Mouse (Mus musculus) frontal cortex, postnatal 36 days (tissue): Measurements from ENCODE around the gene Cdx4.
A peak's percentile ranks its signal among the peaks of the same experiment; 100 is the strongest.

Experiments
- DNase-seq, 2 experiments: peaks; one replicate each; pipeline ENCODE4 v3.0.0; 2022; ENCODE audit warnings: low spot score in 2 of 2

Gene Cdx4

DNA sequence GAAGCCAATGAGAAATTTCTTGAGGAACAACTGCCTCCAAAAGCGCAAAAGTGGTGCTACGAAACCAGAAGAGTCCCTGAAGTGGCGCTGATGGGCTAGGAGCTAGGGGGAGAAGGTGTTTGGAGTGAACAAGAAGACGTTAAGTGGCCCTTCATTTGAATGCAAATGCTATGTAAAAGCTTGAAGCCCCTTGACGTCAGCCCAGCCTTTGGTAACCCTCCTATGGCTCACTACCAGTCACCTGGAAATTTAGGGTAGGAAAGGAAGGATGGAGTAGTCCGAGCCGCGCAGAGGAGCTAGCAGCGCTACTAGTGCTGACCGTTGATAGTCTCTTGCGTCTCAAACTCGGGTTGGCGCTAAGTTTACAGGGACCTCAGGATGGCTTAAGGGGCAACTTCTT, at the start of gene Cdx4:
Cdx4 (plus strand) TSS at position 253 of the 400 bp plus-strand sequence.
- DNase-seq = no peak

DNA sequence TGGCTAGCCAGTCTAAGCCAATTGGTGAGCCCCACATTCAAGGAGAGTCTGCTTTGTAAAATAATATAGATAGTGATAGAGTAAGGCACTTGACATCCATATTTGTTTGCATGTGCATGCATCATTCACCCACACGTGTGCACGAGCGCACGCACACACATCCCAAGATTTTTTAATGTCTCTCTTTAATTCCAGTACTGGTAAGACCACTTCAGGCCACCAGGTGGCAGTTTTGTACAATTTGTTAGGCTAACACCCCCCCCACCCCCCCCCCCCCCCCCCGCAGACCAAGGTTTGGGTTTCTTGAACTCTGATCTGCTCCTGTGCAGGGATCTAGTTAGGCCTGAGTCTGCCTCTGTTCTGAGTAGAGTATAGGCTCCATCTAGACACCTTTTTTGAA, 46.9 kb upstream of the Cdx4 start:
- DNase-seq = peak in 1 of 2 experiments; percentile 6

DNA sequence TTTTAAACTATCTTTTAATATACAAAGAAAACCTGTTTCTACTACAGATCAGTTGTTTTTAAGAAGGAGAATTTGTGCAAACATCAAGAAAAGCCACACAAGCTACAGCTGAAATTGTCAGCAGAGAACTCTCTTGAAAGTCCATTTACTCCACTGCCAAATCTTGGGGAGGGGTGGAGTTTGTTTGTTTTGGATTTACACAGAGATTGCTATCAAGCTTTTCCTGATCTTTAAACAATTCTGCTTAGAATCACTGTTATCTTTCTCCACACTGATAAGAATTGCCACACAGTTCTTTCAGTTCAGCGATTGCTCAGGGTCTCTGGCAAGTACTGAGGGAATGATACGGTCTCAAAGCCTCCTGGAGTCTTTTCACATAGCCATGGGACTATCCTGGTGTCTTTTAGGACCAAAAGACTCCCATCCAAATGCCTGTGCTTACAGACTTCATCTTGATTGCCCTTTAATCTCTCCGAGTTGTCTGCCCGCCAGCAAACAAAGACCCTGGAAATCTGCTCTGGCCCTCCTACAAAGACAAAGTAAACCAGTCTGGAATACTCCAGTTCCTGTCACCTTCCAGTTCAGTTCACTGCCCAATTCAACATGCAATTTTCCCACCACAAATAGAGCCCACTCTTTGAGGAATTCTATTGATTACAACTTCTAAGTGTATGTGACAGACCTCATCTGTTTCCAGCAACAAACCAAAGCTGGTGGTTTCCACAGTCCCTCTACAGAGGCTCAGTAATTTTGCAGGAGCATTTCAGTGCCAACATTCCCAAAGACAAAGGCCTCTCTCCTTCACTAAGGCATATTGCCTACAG, 34.1 kb upstream of the Cdx4 start:
- DNase-seq = no peak

DNA sequence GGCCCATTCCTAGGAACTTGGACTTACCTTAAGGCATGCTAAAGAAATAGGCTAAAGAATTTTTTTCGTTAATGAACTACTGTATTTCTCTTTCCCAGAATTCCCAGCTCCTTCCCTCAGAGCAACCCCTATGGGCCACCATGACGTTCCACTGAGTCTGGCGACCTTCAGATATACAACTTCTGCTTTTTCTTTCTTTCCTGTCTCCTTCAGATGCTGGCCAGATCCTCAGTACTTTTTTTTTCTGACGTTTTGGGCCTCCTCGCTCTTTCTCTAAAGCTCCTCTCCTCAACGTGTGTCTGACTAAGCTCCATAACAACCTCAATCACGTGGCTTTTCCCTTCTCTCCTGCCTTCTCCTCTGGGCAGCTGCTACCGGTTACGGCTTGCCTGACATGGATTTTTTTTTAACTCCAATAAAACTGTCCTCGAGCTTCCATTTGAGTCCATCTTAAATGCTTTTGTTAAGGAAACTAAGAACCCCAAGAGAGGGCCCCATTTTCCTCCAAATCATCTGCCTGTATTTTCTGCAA, 33.3 kb upstream of the Cdx4 start:
- DNase-seq = no peak

DNA sequence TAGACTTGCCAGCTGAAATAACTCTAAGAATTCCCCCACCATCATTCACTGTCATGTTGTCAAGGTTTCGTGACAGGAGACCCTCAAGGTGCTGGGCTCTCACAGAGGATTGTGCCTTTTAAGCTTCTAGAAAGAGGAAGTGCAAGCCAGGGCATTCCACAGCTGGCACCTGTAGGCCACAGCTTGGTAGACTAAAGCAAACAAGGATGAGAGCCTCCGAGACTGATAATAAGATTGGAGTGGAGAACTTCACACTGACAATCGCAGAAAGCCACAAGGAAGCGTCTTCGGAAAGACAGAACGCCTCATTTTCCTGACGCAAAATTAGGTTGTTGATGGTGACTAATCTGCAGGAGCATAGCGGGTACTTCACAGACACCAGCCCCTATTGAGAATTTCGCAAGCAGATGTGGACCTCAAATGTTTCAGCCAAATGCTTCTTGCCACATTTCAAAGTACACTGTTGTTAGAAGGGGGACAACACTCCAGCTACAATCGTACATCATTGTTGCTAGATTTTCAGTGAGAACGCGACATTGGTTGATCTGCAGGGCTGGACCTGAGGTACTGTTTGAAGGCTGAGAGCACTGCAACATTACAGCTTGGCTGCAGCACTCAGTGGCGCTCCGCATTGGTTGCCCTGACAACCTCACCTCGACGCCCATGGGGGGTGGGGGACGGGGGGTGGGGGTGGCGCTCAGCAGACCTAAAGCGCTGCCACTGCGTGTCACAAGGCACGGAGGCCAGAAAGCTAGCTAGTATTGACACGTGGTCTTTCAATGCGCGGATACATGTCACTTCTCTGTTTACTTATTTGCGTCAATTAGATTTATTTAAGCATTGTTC, 32.5 kb upstream of the Cdx4 start:
- peak in 1 of 2 experiments; percentile 4 for DNase-seq

DNA sequence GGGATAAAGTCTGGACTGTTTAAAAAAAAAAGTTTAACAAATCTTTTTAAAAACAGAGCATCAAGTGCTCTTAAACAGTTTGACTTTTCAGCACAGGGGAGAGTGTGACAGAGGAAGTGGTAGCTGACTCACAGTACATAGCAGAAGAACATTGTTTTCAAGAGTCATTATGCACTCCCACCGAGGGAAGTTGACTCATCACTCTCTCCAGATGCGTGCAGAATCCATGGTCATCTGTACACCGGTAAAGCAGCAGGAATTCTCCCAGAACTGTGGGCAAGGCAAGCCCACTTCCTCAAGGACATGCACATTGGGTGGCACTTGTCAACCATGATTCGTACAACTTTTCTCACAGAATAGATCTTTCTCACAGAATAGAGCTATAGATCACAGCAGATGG, 22.3 kb upstream of the Cdx4 start:
- no peak for DNase-seq

DNA sequence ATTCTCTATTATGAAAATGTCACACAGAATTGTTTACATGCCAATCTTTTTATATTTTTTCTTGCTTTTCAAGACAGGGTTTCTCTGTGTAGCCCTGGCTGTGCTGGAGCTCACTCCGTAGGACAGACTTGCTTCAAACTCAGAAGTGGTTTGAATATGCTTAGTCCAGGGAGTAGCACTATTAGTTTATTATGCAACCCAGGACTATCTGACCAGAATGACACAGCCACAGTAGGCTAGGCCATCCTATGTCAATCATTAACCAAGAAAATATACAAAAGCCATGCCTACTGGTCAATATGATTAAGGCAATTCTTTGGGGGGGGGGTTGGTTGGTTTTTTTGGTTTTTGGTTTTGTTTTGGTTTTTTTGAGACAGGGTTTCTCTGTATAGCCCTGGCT, 12.9 kb upstream of the Cdx4 start:
- no peak for DNase-seq

DNA sequence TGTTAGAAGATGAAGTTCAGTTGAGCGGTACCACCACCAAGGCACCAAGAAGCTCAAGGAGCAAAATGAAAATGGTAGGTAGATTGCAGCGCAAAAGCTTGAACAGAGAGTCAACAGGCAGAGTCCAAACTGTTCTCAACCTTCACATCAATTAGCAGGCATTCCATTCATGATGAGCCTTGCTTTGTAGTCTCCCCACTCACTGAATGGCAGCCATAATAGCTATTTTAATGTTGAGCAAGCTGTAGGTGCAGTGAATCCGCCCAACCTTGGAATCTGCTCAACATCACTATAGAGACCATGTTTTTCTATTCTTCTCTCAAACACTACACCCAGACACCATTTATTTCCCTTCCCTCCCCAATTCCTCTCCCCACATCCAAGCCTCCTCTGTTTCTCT, 9.5 kb upstream of the Cdx4 start:
- no peak for DNase-seq

DNA sequence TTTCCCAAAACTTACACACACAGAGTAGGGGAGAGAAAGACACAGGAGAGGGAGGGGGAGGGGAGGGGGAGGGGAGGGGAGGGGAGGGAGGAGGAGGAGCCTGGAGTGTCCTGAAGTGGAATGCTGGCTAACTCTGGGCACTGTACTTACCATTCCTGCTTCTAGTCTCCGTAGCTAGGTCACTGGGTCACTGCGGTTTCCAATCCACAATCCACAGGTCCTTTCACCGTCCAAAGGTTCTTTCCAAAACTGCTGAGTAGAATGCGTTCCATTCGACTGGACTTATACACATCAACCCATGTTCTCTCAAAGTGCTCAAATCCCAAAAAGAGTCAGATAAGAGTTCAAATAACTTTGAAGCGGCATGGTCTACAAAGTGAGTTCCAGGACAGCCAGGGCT, 7.1 kb upstream of the Cdx4 start:
- no peak for DNase-seq

DNA sequence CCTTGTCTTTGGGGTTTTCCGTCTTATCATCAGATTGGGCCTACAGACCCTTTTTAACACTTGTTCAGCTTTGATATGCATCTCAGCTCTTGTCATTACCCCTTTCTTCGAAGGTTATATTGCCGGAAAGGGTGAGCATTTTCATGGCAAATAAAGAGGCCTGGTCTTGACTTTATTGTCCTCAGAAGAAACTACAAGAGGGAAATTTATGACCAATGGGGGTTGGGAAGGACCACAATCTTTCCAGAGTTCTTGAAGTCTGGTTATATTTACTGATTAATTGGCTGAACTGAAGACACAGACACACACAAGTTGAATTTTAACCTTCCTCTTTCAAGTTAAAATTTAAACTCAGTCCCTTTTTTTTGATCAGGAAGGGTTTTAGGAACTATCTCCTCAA, 4.7 kb downstream of the Cdx4 start:
- no peak for DNase-seq

DNA sequence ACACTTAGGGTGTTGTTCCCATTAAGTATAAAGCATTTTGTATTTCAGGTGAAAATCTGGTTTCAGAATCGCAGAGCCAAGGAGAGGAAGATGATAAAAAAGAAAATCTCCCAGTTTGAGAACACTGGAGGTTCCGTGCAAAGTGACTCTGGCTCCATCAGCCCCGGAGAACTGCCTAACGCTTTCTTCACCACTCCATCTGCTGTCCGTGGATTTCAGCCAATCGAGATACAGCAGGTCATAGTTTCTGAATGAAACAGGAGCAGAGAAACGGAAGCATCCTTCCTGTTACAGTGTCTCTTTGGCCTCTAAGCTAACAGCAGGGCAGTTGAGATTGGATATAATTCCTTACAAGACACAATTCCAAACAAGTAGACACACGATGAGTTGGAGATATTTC, 8.2 kb downstream of the Cdx4 start:
- DNase-seq = no peak

DNA sequence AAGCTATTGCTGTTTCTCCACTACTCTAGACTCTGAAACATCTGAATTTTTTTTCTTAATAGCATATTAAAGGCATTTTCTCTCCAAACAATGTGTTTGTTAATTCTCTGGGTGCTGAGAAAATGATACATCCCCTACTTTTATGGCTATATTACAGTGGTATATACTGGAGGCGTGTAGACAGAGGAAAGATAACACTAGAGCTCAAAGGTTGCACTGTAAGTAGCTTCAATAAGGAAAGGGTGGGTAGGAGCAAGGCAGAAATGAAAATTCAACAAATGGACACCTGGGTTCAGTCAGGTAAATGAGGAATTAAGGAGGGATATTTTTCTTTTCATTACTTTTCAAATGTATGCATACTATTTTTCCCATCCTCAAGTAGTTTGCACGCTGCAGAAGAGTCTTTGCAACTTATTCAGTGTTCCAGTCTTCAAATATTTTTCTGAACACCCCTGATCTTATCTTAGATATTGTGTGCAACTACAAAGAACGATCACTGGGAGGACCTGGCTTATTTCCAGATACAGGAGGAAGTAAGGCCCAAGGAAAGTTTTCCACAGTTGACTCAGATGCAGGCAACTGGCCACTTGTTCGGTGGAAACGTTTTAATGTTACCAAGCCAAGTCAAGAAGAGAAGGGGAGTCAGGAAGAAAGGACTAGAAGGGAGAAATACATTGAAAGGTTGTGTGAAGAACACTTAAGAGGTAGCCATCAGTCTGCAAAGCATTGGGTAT, 10.1 kb downstream of the Cdx4 start:
- no peak for DNase-seq

DNA sequence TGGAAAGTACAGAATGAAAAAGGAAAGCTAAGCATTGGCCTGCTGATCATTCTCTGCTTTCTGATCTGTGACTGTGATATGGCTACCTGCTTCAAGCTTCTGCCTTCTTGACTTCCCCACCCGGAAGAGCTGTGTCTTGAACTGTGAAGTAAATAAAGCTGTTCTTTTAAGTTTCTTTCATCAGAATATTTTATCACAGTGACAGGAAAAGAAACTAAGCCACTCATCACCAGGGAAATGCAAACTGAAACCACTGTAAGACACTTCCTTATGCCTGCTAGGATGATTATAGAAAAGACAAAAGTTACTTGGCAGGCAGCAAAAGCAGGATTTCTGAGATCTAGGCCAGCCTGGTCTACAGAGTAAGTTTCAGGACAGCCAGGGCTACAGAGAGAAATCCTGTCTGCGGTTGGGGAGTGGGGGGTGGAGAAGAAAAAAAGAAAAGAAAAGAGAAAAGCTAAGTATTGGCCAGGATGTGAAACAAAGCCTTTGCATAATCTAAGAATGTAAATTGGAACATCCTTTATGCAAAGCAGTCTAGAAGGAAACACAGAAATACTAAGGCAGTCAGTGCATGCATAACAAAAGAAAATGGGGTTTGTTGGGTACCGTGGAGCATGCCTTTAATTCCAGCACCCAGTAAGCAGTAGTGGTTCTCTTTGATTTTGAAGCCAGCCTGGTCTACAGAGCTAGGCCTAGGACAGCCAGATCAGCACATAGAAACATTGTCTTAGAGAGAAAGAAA, 20.3 kb downstream of the Cdx4 start:
- DNase-seq = no peak

DNA sequence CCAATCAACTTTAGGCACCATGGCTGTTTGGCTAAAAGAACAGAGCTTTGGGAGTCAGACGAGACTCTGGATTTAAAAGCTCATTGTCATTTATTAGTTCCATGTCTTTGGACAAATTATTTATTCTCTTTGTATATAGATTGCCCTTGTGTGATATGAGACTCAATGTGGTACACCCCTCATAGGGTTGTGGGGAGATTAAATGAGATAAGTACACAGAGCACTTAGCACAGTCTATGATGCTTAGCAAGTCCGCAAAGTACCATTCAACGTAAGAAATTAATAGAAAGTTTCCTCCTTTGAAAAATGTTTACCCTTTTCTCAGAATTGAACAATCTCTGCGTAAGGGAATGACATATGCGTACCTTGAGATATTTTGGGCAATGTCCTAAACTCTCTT, 34.6 kb downstream of the Cdx4 start:
- no peak for DNase-seq

DNA sequence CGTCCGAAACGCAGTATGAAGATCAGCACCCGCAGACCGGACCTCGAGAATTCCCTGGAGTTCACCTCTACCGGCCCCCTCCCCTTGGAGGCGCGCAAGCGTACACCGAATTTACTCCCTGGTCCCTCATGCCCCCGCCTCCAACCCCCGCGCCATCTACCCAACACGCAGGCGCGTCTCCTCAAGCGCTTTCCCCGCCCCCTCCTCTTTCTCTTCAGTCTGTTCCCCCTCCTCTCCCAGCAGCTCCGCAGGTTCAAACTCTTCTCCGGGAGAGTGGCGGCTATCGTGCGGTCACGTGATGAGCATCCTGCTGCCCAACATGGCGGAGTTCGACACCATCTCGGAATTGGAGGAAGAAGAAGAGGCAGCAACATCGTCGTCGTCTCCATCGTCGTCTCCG, 35.1 kb downstream of the Cdx4 start, which contains the start of gene Chic1:
Chic1 (plus strand) TSS at position 190 of the 400 bp plus-strand sequence.
- DNase-seq = peak; percentile 75 to 80

DNA sequence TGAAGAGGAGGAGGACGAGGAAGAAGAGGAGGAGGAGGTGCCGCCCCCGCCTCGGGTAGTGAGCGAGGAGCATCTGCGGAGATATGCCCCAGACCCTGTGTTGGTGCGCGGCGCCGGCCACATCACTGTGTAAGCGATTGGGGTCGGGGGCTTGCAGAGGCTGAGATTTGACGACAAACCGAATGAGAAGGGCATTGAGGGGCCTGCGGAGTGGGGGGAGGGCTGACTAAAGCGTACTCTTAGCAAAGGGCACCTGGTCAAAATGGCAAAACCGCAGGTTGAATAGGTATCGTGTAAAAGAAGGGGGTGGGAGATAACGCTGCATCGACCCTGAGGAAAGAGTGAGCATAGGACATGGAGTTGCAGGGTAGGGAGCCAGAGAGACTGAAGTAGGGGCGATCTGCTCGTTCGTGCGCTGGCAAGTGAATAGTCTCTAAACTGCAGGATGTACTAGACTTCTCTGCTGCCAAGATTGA, 35.6 kb downstream of the Cdx4 start:
- peak; percentile 6 to 14 for DNase-seq

DNA sequence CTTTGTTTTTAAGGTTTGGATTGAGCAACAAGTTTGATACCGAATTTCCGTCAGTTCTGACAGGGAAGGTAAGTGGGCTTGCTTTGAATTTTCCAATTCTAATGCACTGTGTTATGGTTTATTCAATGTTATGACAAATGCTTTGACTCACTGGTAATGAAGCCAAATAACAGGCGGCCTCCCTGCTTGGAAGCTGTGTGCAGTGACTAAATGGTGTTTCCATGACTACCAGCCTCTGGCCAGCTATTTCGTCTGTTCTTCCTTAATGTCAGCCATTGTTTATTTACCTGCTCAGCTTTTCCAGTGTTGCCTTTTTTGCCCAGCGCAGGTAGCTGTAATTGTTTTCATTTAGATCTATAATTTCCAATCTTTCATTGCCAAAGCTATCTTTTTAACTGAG, 45.0 kb downstream of the Cdx4 start:
- peak in 1 of 2 experiments; percentile 6 for DNase-seq

DNA sequence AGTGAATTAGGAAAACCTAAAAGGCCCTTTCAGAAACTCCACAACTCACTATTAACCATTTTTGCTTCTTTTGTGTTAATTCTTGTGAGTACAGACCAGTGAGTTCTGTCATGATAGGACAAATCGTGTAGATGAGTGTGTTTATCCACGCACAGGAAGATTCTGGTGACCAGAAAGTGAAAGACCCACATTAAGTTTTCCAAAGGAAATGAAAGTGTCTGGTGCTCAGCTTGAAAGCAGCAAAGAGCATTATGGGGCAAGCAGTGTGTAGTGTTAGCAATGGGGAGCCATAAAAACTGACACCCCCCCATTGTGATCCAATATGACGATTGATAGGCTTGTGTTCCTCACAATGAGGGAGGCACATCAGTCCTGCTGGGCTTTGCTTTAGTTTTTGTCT, 47.5 kb downstream of the Cdx4 start:
- DNase-seq = no peak

DNA sequence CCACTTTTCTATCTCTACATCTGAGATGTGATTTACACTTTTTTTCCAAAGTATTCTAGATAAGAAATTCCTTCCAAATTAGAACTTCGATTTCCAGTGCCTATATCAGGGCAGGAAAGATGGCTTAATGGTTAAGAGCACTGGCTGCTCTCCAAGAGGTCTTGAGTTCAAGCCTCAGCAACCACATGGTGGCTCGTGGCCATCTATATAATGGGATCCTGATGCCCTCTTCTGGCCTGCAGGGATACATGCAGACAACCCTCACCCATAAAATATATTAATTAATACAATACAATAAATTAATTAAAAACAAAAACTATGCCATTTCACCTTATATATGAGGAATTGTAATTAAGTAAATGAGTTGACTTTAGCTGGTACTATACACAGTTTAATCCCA, 50.0 kb downstream of the Cdx4 start:
- DNase-seq = no peak

DNA sequence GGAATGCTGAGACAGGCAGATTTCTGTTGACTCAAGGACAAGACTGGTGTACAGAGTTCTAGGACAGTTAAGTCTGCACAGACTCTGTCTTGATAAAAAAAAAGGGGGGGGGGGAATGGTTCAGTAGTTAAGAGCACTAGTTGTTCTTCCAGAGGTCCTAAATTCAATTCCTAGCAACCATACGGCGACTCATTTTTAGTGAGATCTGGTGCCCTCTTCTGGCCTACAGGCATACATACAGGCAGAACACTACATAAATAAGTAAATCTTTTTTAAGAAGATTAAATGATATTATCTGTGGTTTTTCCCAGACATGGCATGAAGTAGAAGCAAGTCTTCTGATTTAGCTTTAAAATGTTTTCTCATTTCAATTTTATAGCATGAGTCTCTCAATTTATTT, 50.4 kb downstream of the Cdx4 start:
- no peak for DNase-seq

DNA sequence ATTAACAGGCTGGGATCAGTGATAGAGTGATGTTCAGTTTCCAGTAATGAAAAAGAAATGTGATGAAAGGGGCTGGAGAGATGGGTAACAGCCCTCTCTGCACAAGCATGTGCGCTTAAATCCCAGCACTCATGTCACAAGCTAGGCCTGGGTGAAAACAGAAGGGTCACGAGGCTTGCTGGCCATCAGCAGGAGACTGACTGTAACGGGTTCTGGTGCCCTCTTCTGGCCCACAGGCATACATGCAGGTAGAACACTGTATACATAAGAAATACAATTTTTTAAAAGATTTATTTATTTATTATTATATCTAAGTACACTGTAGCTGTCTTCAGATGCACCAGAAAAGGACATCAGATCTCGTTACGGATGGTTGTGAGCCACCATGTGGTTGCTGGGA, 53.1 kb downstream of the Cdx4 start:
- DNase-seq = no peak
